Mouse (Mus musculus) hindbrain, embryonic 10.5 days (tissue): ENCODE measurements around the gene Cds1. TPM values are rescaled to one million over a fixed set of nuclear protein-coding genes. Genes with fewer than 3 reads are reported as not detected.
A peak's percentile ranks its signal among the peaks of the same experiment; 100 is the strongest.
"Not testable (repeated sequence)": the region's sequence is repeated elsewhere in the genome, so short reads cannot be mapped to it uniquely, and the experiment has no call there.

Experiments used
- DNase-seq: peaks from one replicate; pipeline ENCODE4 v3.0.0-alpha.2; 2017; ENCODE audit warnings: low spot score
- H3K27ac ChIP-seq: fragments of 300-500 bp; sonication (generic); 2 replicates; pipeline ENCODE4 v1.5.1; 2016; ENCODE audit warnings: mild to moderate bottlenecking, moderate library complexity
- H3K27me3 ChIP-seq: fragments of 300-500 bp; sonication (generic); 2 replicates; pipeline ENCODE4 v1.6.1; 2016; ENCODE audit warnings: mild to moderate bottlenecking; ENCODE audit not compliant: poor library complexity, insufficient read depth, severe bottlenecking
- H3K36me3 ChIP-seq: fragments of 300-500 bp; sonication (generic); 2 replicates; pipeline ENCODE4 v1.6.1; 2016; ENCODE audit warnings: mild to moderate bottlenecking, moderate library complexity
- H3K4me1 ChIP-seq: fragments of 300-500 bp; sonication (generic); replicated peaks from 2 replicates; pipeline ENCODE4 v1.6.1; 2016; ENCODE audit warnings: mild to moderate bottlenecking
- H3K4me3 ChIP-seq: fragments of 300-500 bp; sonication (generic); 2 replicates; pipeline ENCODE4 v1.5.1; 2016; ENCODE audit warnings: mild to moderate bottlenecking, moderate library complexity
- H3K9me3 ChIP-seq: fragments of 300-500 bp; sonication (generic); 2 replicates; pipeline ENCODE4 v1.6.1; 2016; ENCODE audit warnings: mild to moderate bottlenecking, moderate library complexity
- WGBS: fragments of 180-500 bp; shearing (Covaris S2); methylation state at CpG from one replicate; pipeline ENCODE4 v1.1.7; 2016; 5-methylcytosine and 5-hydroxymethylcytosine counted together
- polyA plus RNA-seq: library from polyadenylated mRNA; unstranded; fragments of >200 nt; fragmentation: Nextera tagmentation; extraction: Ambion mirVana; gene quantifications from 2 replicates; pipeline ENCODE4 v1.2.1, GENCODE M21; 2016

Cds1 gene
- polyA plus RNA-seq, 1 experiment from 2014 or later, result 1.2 TPM

- Histone ChIP-seq H3K9me3 (no peaks in the 10 kb centered on the region), H3K27ac (no peak overlapping the region), H3K4me1 (peaks cover 66% of the 10 kb centered on the region), H3K4me3 (no peak overlapping the region), H3K27me3 (peaks cover 28% of the 10 kb centered on the region), H3K36me3 (no peaks in the 10 kb centered on the region)
- DNase-seq, result no peak
- WGBS, result 53% methylated on average over 17 of the region's 17 CpGs
These were observed 56.8 kb downstream of the Cds1 start for GRCm38 (mm10) chr5:101821491-101822310.

GRCm38 (mm10) chr5:101822311-101822670 is 57.4 kb downstream of the Cds1 start:
- H3K4me3 ChIP-seq, result no peak overlapping the region
- peaks cover 34% of the 10 kb centered on the region for H3K27me3 ChIP-seq
- WGBS, result 38% methylated on average over 6 of the region's 6 CpGs
- H3K9me3 ChIP-seq, result no peaks in the 10 kb centered on the region
- no peak overlapping the region for H3K27ac ChIP-seq
- H3K4me1 ChIP-seq, result peaks cover 68% of the 10 kb centered on the region
- DNase-seq, result no peak
- H3K36me3 ChIP-seq, result no peaks in the 10 kb centered on the region

GRCm38 (mm10) chr5:101825111-101825911 is 60.4 kb downstream of the Cds1 start:
- Histone ChIP-seq H3K4me3 (peak overlapping the region; percentile 23; the same call in 1 of the 2 replicates), H3K9me3 (no peaks in the 10 kb centered on the region), H3K27me3 (peaks cover 35% of the 10 kb centered on the region), H3K27ac (peak overlapping the region; percentile 66), H3K4me1 (peaks cover 59% of the 10 kb centered on the region), H3K36me3 (no peaks in the 10 kb centered on the region)
- DNase-seq, result peak; percentile 58
- WGBS, result 16% methylated on average over 13 of the region's 13 CpGs

GRCm38 (mm10) chr5:101826531-101826970 is 61.6 kb downstream of the Cds1 start:
- H3K9me3 ChIP-seq, result no peaks in the 10 kb centered on the region

GRCm38 (mm10) chr5:101827477-101827876 is 62.5 kb downstream of the Cds1 start:
- no peak for DNase-seq
- Histone ChIP-seq H3K27me3 (peaks cover 24% of the 10 kb centered on the region), H3K4me3 (no peak overlapping the region), H3K36me3 (peaks cover 15% of the 10 kb centered on the region), H3K27ac (no peak overlapping the region), H3K9me3 (no peaks in the 10 kb centered on the region), H3K4me1 (peaks cover 38% of the 10 kb centered on the region)
- WGBS, result 41% methylated on average over 12 of the region's 12 CpGs

More at GRCm38 (mm10) chr5:101826531-101826970, 61.6 kb downstream of the Cds1 start:
- H3K4me3 ChIP-seq, result peak overlapping the region; percentile 38
- peak overlapping the region; percentile 62; the same call in 1 of the 2 replicates for H3K27ac ChIP-seq
- peaks cover 48% of the 10 kb centered on the region for H3K4me1 ChIP-seq
- peaks cover 24% of the 10 kb centered on the region for H3K27me3 ChIP-seq
- WGBS, result 11% methylated on average over 15 of the region's 15 CpGs
- DNase-seq, result peak; percentile 64
- H3K36me3 ChIP-seq, result peaks cover 6% of the 10 kb centered on the region

GRCm38 (mm10) chr5:101828932-101829331 is 64.0 kb downstream of the Cds1 start:
- H3K27me3 ChIP-seq, result peaks cover 18% of the 10 kb centered on the region
- H3K27ac ChIP-seq, result no peak overlapping the region
- DNase-seq, result no peak
- no peaks in the 10 kb centered on the region for H3K9me3 ChIP-seq
- H3K4me1 ChIP-seq, result peaks cover 32% of the 10 kb centered on the region
- WGBS, result 91% methylated on average over 3 of the region's 3 CpGs
- H3K4me3 ChIP-seq, result no peak overlapping the region
- H3K36me3 ChIP-seq, result peaks cover 25% of the 10 kb centered on the region

GRCm38 (mm10) chr5:101830180-101830579 is 65.2 kb downstream of the Cds1 start:
- Histone ChIP-seq H3K36me3 (peaks cover 35% of the 10 kb centered on the region), H3K27ac (no peak overlapping the region), H3K27me3 (peaks cover 12% of the 10 kb centered on the region), H3K4me1 (peaks cover 25% of the 10 kb centered on the region), H3K9me3 (no peaks in the 10 kb centered on the region), H3K4me3 (no peak overlapping the region)
- no peak for DNase-seq
- 81% methylated on average over 8 of the region's 8 CpGs for WGBS

- Histone ChIP-seq H3K9me3 (no peaks in the 10 kb centered on the region), H3K27ac (no peak overlapping the region), H3K36me3 (peaks cover 54% of the 10 kb centered on the region), H3K4me3 (no peak overlapping the region), H3K27me3 (peaks cover 3% of the 10 kb centered on the region), H3K4me1 (peaks cover 7% of the 10 kb centered on the region)
- WGBS, result 92% methylated on average over 6 of the region's 6 CpGs
- no peak for DNase-seq
These were observed 67.1 kb downstream of the Cds1 start for GRCm38 (mm10) chr5:101832042-101832441.

- no peak overlapping the region for H3K27ac ChIP-seq
- no peak for DNase-seq
- H3K4me1 ChIP-seq, result no peaks in the 10 kb centered on the region
- H3K36me3 ChIP-seq, result peaks cover 63% of the 10 kb centered on the region
- WGBS, result 94% methylated on average over 5 of the region's 5 CpGs
- H3K4me3 ChIP-seq, result no peak overlapping the region
- H3K9me3 ChIP-seq, result no peaks in the 10 kb centered on the region
- no peaks in the 10 kb centered on the region for H3K27me3 ChIP-seq
These were observed 68.1 kb downstream of the Cds1 start for GRCm38 (mm10) chr5:101832991-101833390.

GRCm38 (mm10) chr5:101833875-101834274 is 68.9 kb downstream of the Cds1 start:
- Histone ChIP-seq H3K36me3 (peaks cover 72% of the 10 kb centered on the region), H3K4me1 (no peaks in the 10 kb centered on the region), H3K27ac (no peak overlapping the region), H3K27me3 (no peaks in the 10 kb centered on the region), H3K9me3 (no peaks in the 10 kb centered on the region), H3K4me3 (no peak overlapping the region)
- no peak for DNase-seq
- WGBS, result 64% methylated on average over 8 of the region's 8 CpGs

- DNase-seq, result no peak
- no peaks in the 10 kb centered on the region for H3K9me3 ChIP-seq
- 95% methylated on average over 11 of the region's 11 CpGs for WGBS
- H3K4me1 ChIP-seq, result no peaks in the 10 kb centered on the region
- H3K27ac ChIP-seq, result no peak overlapping the region
- H3K27me3 ChIP-seq, result no peaks in the 10 kb centered on the region
- no peak overlapping the region for H3K4me3 ChIP-seq
- peaks cover 93% of the 10 kb centered on the region for H3K36me3 ChIP-seq
These were observed 71.3 kb downstream of the Cds1 start for GRCm38 (mm10) chr5:101836221-101836620.

GRCm38 (mm10) chr5:101837605-101838004 is 72.7 kb downstream of the Cds1 start:
- H3K36me3 ChIP-seq, result peaks cover 93% of the 10 kb centered on the region
- H3K27me3 ChIP-seq, H3K4me3 ChIP-seq, DNase-seq, H3K4me1 ChIP-seq, H3K9me3 ChIP-seq, H3K27ac ChIP-seq: not testable (repeated sequence)
- WGBS, result 95% methylated on average over 2 of the region's 2 CpGs

GRCm38 (mm10) chr5:101840476-101840875 is 75.5 kb downstream of the Cds1 start:
- no peak for DNase-seq
- Histone ChIP-seq H3K36me3 (peaks cover 100% of the 10 kb centered on the region), H3K27ac (no peak overlapping the region), H3K4me3 (no peak overlapping the region), H3K27me3 (no peaks in the 10 kb centered on the region), H3K9me3 (no peaks in the 10 kb centered on the region), H3K4me1 (no peaks in the 10 kb centered on the region)
- WGBS, result 98% methylated on average over 5 of the region's 5 CpGs
